Mouse (Mus musculus) naive thymus-derived CD4-positive, alpha-beta T cell, adult 2 months (primary cell): ENCODE results near the gene Gm6793.

Experiments
- DNase-seq: peaks from one replicate; pipeline ENCODE4 v3.0.0-alpha.2; 2011; ENCODE audit warnings: low read depth

The Gm6793 gene

GRCm38 (mm10) chr8:111984511-111984910 lies 30.3 kb downstream of the Gm6793 start:
- no peak for DNase-seq

- DNase-seq: peak; percentile 55
Observed at GRCm38 (mm10) chr8:111982116-111982515, 32.7 kb downstream of the Gm6793 start.

GRCm38 (mm10) chr8:111978147-111978546 lies 36.7 kb downstream of the Gm6793 start:
- DNase-seq: no peak

GRCm38 (mm10) chr8:111976326-111976725 lies 38.5 kb downstream of the Gm6793 start:
- DNase-seq: peak; percentile 65

GRCm38 (mm10) chr8:111975706-111976105 lies 39.1 kb downstream of the Gm6793 start:
- DNase-seq: no peak

- DNase-seq: peak; percentile 53
Observed at GRCm38 (mm10) chr8:111974138-111974537, 40.7 kb downstream of the Gm6793 start.

- no peak for DNase-seq
Observed at GRCm38 (mm10) chr8:111968991-111969390, 45.8 kb downstream of the Gm6793 start.

GRCm38 (mm10) chr8:111968541-111968940 lies 46.3 kb downstream of the Gm6793 start:
- no peak for DNase-seq

GRCm38 (mm10) chr8:111967246-111967870 lies 47.5 kb downstream of the Gm6793 start:
- peak; percentile 33 for DNase-seq

- DNase-seq: no peak
Observed at GRCm38 (mm10) chr8:111964849-111965561, 49.8 kb downstream of the Gm6793 start.

GRCm38 (mm10) chr8:111964351-111964750 lies 50.5 kb downstream of the Gm6793 start:
- DNase-seq: no peak

- no peak for DNase-seq
Observed at GRCm38 (mm10) chr8:111963546-111963945, 51.3 kb downstream of the Gm6793 start.
